Mouse (Mus musculus) right cerebral cortex, postnatal 14 days (tissue): ENCODE results near the gene Usp7.

Source experiments
- DNase-seq: peaks from one replicate; pipeline ENCODE4 v3.0.0; 2022

Usp7 gene

GRCm38 (mm10) chr16:8791949-8792557 lies at the start of gene Usp7:
Gene Usp7, minus strand, starts transcription at chr16:8792308.
- no peak for DNase-seq

GRCm38 (mm10) chr16:8840557-8840956 lies 48.4 kb upstream of the Usp7 start:
- DNase-seq = no peak

- DNase-seq = no peak
Observed at GRCm38 (mm10) chr16:8838921-8839320, 46.8 kb upstream of the Usp7 start.

- DNase-seq = no peak
Observed at GRCm38 (mm10) chr16:8837595-8837994, 45.5 kb upstream of the Usp7 start.

- no peak for DNase-seq
Observed at GRCm38 (mm10) chr16:8836876-8837275, 44.8 kb upstream of the Usp7 start.

- peak; percentile 16 for DNase-seq
Observed at GRCm38 (mm10) chr16:8831241-8831640, 39.1 kb upstream of the Usp7 start.

GRCm38 (mm10) chr16:8830431-8831211 lies 38.5 kb upstream of the Usp7 start:
- DNase-seq = peak; percentile 57

GRCm38 (mm10) chr16:8829564-8830359 lies 37.7 kb upstream of the Usp7 start, which contains the start of gene 1810013L24Rik:
Gene 1810013L24Rik, plus strand, starts transcription at chr16:8830100.
- DNase-seq = peak; percentile 98

GRCm38 (mm10) chr16:8828636-8829563 lies 36.8 kb upstream of the Usp7 start:
- peak; percentile 65 for DNase-seq

GRCm38 (mm10) chr16:8827366-8827765 lies 35.3 kb upstream of the Usp7 start:
- no peak for DNase-seq

- DNase-seq = no peak
Observed at GRCm38 (mm10) chr16:8823661-8824060, 31.6 kb upstream of the Usp7 start.

- no peak for DNase-seq
Observed at GRCm38 (mm10) chr16:8822586-8822985, 30.5 kb upstream of the Usp7 start.

GRCm38 (mm10) chr16:8821429-8821828 lies 29.3 kb upstream of the Usp7 start:
- peak; percentile 20 for DNase-seq

GRCm38 (mm10) chr16:8817872-8818271 lies 25.8 kb upstream of the Usp7 start:
- DNase-seq = no peak

- peak; percentile 10 for DNase-seq
Observed at GRCm38 (mm10) chr16:8810399-8811127, 18.5 kb upstream of the Usp7 start.

- no peak for DNase-seq
Observed at GRCm38 (mm10) chr16:8806703-8807102, 14.6 kb upstream of the Usp7 start.

GRCm38 (mm10) chr16:8795906-8796305 lies 3.8 kb upstream of the Usp7 start:
- no peak for DNase-seq

- no peak for DNase-seq
Observed at GRCm38 (mm10) chr16:8794952-8795351, 2.8 kb upstream of the Usp7 start.

- no peak for DNase-seq
Observed at GRCm38 (mm10) chr16:8790886-8791285, 1.2 kb downstream of the Usp7 start.

- DNase-seq = no peak
Observed at GRCm38 (mm10) chr16:8784753-8785152, 7.4 kb downstream of the Usp7 start.

GRCm38 (mm10) chr16:8783198-8783913 lies 8.8 kb downstream of the Usp7 start:
- no peak for DNase-seq
